Mouse (Mus musculus) heart, postnatal 36 days (tissue): ENCODE measurements around the gene Tox3. TPM values are rescaled to one million over a fixed set of nuclear protein-coding genes. Genes with fewer than 3 reads are reported as not detected.

Source experiments
- DNase-seq, 2 experiments: peaks; one replicate each; pipeline ENCODE4 v3.0.0; 2021 to 2022
- intact Hi-C: fragments of 180-260 bp; cut with DNase I; formaldehyde crosslinking; loops from one replicate; pipeline ENCODE4 v1.15.1; 2025
- total RNA-seq, 2 experiments: library from RNA; stranded (reverse); gene quantifications; 2 replicates each; pipeline ENCODE4 v1.2.3; 2021

Tox3 gene
- total RNA-seq, 2 experiments from 2014 or later, result 3.7 to 4.4 TPM

DNA sequence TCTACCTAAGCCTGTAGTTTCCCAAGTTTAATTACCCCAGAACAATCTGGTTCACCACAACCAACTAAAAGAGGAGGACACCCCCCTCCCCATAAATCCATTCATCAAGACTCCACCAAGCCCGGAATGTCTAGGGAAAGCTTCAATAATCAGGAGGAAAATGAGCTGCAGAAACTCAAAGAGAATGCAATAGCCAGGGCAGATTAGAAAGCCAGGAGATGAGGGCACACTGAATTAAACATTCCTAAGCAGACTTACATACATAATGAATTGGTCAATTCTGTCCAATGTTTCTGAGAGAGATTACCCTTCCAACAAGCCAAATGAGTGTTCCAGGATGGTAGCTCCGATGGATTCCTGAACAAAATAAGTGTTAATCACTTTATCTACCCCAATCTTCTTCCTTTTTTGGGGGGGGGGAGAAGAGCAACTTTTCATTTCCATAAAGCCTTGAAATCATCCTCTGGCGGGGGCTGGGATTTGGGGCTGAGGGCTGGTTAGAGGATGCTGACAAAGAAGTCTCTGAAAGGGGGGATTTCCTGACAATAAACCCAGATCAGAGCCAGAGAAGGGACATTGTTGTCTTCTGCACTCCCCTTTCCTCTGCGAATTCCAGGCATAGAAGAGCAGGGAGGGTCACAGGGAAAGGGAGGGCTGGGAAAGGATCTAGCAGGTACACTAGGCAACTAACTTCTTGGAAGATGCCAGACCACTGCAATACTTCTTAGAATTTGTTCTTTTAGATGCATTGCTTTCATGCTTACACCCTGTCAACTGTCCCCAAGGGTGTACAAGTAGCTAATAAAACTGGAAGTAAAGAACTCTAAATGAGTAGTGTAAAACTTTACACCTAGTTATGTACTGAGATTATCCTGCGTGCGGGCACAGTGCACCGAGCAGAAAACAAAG is 17.5 kb downstream of the Tox3 start:
- DNase-seq, result no peak
- intact Hi-C loops, result no loop called here

DNA sequence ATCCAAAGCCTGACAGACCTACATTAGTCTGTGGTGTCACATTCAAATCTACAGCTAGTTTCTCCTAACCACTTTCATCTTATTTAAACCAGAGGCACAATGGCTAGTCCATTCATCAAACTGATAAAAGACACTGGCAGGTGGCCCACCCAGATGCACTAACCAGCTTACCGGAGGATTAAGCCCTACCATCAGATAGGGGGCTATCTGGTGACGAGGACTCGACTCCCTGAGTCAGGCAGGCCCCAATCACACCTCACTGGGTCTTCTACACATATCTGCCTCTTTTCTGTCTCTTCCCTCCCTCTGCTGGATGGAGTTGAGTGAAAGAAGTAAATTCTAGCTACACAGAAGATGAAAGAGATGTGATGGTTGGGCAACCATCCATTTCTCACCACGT is 24.3 kb downstream of the Tox3 start:
- no peak for DNase-seq
- intact Hi-C loops, result no loop called here

DNA sequence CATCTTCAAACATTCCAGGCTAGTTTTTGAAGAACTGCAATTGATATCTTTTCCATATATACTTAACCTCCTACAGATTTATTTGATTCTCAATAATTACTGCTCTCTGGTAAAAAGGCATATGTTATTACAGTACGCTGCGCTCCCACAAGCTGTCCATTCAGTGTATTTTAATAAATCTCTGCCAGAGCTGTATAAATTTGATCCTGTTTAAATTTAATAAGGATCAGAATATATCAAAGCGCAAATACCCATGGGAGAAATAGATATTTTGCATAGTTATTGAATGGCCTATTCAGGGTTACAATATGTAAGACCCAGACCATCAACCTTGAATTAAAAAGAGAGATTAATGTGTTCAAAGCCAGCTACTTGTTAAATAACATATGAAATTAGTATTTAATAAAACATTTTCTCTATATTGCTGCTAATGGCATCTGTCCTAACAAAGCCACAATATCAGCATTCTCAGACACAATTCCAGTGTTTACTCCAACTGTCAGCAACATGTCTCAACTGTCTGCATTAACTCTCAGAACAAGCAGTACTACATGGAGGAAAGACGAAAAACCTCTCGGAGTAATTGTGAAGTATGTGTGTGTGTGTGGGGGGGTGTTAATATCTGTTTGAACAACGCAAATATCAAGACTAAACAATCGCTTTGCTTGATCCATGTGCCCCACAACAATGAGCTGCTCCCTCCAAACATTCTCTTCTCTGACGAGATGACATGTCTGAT is 25.3 kb downstream of the Tox3 start:
- intact Hi-C loops, result no loop called here
- no peak for DNase-seq

DNA sequence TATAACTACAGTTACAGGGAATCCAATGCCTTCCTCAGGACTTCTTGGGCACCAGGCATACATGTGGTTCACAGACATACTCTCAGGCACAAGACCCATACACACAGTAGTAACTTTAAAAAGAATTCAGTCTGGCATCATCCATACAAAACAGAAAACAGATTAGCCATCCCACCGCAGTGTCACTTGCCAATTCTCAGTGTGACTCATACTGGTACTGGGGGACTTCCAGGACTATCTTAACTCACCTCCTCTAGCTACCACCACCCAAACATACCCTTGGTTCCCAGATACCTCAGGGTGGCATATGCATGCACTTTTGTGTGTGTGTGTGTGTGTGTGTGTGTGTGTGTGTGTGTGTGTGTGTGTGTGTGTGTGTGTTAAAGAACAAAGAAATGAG is 26.9 kb downstream of the Tox3 start:
- intact Hi-C loops, result no loop called here
- no peak for DNase-seq

DNA sequence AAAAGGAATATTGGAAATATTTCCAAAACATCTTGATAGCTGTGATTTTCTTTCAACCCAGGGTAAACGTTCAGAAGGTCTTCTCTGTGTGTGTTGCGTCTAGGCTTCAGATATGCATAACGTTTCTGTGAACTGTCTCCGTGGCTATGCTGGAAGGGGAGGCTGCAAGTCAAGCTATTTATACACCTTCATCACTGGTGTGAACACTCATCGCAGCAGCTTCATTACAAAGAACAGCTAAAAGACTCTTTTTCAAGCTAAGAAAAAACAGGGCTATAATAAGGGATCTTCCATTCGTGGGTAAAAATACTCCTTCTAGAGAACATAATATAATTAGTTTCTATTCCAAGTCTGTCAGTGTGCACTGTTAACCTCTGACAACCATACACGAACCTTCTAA is 33.8 kb downstream of the Tox3 start:
- no peak for DNase-seq
- intact Hi-C loops, result no loop called here

DNA sequence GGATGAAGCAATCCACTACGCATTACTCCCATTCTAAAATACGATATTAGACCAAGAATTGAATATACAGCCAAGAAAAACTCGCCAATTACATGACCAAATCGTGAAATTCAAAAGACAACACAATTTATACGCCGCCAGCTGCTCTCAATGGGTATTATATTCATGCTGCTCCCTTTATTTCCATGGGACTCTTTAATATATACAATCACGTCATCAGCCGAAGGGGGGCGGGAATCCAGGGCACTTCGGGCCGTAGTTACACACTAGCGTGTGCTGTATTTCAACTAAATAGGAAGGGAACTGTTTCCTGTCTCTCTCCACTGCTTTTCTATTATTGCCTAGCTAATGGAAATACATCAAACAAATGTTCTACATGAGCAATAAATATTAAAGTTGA is 45.2 kb downstream of the Tox3 start:
- intact Hi-C loops, result no loop called here

DNA sequence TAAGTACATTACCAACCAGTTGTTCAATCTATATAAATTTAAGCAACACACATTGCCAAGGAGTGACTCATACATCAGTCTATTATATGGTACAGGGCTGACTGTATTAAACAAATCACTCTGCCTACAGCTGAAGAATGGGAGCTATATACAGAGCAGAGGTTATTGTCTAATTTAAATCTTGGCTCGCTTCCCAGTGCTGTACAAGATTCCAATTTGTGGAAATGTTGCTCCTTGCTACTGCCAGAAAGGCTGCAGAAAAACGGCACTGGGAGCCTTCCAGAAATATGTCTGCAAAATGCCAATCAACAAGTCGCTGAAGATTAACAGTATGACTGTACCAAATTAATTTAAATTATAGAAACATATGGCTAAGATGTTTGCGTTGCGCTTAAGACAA is 45.9 kb downstream of the Tox3 start:
- intact Hi-C loops, result no loop called here
- no peak for DNase-seq

More for the DNA sequence above, 45.2 kb downstream of the Tox3 start:
- no peak for DNase-seq

DNA sequence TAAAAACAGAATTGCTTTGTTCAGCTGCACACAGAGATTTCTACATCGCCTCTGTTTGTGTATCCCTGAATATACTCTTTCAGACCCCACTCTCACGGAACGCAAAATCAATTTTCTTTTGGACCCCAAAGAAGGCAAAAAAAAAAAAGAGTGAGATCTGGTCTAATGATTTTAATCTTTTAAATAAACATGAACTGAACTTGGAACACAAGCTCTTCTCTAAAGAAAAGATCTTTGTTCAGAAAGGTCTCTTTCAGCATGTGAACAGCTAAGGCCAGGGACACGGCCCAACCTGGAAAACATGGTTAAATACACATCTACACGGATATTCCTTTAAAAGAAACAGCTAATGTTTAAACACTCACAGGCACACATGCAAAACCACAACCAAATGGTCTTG is 46.6 kb downstream of the Tox3 start:
- intact Hi-C loops, result no loop called here
- DNase-seq, result no peak

DNA sequence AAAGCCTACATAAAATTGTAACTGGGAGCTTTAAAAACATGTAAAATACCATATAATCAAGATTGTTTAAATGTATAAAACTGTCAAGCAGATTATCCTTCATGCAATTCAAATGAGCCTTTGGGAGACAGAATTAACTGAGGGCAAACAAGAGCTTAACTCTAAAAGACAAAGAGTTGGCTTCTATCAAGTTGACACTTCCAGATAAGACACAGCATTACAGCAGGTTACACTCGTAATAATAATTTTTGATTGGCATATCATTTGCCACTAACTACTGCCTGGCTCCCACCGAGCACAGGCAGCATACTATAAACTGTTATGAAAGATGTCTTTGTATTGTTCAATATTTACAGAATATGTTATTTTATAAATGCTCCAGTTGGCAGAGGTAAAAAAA is 47.2 kb downstream of the Tox3 start:
- DNase-seq, result no peak
- intact Hi-C loops, result no loop called here

DNA sequence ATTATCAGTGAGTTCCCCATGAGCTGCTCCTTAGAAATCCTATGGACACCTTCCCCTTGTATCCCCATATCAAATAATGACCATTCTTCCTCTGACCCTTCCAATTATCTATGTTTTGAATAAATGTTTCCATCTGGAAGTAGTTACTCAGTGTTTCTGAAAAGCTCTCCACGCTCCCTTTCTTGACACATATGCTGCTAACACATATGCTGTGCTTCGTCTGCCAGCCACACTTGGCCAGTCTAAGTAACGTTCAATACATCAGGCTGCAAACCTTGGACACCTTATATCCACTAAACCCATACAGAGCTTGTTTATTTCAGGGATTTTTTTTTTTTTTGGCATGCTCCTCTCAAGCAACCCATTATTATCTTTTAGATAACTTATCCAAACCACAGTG is 54.1 kb downstream of the Tox3 start:
- intact Hi-C loops, result no loop called here
- no peak for DNase-seq

DNA sequence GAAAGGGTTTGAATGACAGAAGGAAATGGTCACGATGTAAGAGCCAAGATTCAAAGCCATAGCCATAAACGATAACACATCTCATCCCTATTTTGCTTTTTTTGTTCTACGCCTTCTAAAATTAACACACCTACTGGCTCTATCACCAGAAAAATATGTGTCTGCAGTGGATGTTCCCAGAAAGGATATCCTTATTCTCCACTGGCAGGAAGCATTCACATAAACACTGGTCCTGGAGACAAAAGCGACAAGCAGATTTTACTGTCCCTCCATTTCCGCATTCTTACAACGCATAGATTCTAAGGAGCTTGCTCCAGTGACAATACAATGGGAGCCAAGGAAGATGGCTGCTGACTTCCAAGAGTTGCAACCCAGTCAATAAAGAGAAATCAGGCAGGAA is 57.3 kb downstream of the Tox3 start:
- intact Hi-C loops, result no loop called here
- no peak for DNase-seq

DNA sequence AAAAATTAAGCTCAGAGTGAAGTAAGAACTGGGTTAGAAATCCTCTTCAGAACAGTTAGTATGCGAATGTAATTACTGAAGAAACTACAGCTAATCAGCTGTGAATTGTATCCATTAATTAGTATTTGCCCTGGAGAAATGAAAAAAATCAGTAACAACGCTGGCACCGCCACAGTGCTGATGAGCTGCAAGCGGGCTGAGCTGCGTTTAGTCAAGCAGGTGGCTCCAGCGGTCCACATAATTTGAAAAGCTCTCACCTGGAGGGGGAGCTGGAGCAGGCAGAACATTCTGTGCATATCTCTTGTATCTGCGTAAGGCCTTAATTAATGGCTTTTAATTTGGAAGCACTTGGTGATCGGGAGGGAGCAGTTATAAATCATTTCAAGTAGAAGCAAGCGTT is 71.4 kb downstream of the Tox3 start:
- intact Hi-C loops, result no loop called here
- no peak for DNase-seq

DNA sequence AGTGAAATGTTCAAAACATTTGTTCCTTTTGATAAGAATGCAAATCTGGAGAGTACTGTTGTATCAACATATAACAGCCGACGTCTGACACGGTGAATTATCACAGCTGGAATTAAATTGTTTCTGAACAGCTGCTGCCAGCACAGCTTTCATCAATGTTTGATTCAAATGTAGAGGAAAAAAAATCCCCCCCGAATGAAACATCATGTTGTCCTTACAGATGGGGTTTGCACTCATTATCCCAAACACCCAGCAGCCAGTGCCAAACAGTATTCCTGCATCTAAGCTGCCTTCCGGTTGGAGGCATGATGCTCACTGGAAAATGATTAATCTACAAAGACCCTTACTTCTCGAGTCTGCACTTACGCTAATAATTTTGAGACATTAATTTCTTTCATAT is 75.0 kb downstream of the Tox3 start:
- intact Hi-C loops, result no loop called here
- DNase-seq, result no peak

DNA sequence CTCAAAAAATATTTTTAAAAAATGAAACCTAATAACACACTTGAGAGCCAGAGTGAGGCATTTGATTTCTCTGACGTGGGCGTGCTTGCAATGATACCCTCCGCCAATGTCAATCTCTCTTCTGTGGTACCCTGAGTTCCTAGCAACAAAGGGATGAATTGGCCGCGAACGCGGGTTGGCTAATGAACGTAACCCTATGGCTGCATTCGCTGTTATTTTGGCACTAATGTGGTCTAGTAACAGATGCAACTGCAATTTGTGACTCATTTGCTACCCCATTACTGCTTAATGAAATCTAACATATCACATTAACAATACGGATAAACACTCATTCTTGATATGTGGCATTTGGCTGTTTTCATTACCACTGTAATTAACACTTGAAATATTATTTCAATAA is 76.2 kb downstream of the Tox3 start:
- intact Hi-C loops, result no loop called here
- DNase-seq, result no peak

DNA sequence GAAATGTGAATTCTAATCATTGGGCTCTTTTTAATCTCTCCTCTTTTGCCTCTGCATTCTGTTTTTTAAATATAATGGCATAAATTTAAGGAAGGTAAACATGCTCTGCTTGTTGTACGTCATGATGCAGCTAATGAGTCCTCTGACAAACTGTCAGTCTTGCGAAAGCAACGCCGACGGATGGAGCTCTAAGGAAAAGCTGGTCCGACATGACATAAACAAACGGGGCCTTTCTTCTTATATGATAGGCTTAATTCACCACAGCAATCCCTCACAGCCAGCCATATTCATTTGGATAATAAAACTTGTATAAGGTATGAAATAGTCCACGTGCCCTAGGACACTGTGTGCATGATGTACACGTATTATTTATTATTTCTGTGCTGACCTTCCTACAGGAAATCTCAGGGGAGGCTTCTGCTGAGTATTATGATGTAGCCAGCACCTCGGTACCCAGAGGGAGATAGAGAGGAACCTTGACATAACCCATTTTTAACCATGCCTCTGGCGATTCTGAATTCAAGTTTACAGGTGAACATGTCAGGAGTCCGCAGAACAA is 80.4 kb downstream of the Tox3 start:
- DNase-seq, result no peak

DNA sequence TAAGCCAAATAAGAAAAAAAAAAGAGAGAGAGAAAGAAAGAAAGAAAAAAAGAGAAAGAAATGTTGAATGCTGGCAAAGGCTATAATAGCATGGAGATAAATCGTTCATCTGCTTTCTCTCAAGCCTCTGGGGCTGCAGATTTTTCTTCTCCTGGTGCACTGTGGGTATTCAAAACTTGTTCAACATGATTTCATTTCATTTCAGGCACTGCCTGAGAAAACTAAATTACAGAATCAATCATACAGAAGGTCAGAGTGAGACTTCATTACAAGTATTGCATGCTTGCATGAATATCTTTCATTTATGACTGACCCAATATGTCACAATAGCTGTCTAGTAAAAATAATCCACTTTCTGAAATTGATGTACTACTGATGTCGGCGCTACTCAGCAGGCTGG is 81.2 kb downstream of the Tox3 start:
- intact Hi-C loops, result no loop called here

More for the DNA sequence above, 80.4 kb downstream of the Tox3 start:
- intact Hi-C loops, result no loop called here

DNA sequence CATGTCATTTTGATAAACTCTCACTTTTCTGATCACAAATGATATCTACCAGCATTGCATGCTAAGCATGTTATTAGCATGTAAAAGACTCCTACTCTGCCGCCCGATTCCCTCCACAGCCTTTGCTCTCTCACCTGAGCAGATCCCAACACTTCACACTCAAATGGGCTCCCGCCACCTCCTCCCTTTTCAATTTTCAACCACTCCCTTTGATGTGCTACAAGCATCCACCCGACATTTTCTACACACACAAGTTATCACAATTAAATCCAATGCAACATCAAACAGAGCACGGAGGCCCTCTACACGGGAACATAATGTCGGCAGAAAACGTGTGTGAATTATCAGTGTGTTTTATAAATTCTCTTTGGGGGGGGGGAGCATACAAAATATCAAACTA is 81.9 kb downstream of the Tox3 start:
- no peak for DNase-seq
- intact Hi-C loops, result no loop called here

More for the DNA sequence above, 81.2 kb downstream of the Tox3 start:
- DNase-seq, result no peak

DNA sequence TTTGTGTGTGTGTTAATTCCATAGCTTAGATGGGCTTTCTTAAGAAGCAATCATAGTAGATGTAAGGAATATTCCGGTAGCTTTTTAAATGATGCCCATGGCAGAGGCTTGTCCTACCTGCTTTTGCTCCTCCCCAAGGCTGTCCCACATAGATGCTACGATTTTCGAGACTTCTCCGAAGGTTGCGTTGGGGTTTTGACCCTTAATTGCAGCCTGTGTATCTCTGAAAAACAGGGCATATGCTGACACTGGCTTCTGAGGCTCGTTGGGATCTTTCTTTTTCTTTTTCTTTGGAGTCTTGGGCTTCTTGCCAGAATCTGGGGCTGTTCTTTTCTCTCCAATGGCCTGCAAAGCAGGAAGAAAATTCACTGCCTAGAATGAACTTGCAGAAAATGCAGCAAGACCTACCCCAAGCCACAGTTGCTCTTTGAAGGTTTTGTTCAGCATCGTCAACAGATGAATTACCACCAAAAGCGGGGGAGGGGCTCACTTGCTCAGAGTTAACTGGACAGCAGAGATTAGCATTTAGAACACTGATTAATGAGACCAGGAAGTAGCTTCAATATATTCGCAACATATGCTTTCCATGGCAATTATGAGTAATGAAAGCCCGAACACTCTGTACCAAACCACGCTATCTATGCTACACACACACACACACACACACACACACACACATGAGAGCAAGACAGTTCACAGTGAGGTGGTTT is 93.8 kb downstream of the Tox3 start:
- intact Hi-C loops, result no loop called here
- no peak for DNase-seq

DNA sequence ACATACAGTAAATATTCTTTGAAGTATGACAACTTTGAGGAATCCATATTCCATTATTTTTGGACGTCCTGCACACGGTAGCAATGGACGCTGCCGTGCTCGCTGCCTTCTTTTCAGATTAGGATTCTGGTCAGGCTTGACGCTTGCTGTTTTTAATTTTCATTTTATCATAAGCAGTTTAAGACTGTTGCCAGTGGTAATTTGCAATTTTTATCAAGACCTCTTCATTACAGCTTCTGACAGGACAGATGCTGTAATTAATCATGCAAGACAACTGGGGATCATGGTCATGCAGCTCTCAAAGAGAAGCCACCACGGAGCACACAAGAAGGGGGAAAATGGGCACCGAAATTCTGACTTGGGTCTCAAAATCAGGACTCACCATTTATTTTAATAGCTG is 101.8 kb downstream of the Tox3 start:
- no peak for DNase-seq
- intact Hi-C loops, result loop anchor here (10.0 kb wide), 1 partner anchor 242 kb away; no protein-coding TSS in a partner anchor

DNA sequence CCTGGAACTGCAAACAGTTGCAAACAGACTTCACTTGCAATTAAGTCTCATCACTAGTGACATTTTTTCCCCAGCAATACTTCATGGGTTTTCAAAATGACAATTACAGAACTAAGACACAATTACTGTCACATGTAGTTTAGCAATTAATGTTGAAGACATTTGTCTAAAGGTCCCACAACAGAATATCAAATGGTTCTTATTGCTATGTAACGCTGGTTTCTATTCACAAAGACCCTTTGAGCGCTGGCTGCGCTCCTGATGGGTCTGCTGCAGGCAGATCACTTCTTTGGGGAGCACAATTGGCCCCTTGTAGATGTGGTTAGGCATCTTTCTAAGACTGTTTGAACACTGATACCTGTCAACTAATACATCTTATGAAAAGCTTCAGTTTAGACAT is 102.3 kb downstream of the Tox3 start:
- no peak for DNase-seq

DNA sequence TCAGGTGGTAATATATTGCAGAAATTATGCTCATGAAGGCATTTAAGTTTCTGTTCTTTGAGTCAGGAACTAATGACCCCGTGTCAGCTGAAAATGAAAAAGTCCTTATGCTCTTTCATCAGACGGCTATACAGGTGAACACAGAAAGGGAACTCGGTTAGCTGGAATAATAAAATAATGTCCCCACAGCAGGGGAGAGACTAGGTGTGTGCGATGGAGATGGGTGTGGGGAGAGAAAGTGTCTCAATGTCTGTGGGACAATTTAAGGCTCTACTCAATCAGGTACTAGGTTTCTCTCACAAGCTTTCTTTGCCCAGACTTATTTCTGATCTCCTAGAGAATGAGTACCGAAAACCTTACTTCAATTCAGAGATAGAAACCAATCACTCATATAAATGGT is 103.0 kb downstream of the Tox3 start:
- intact Hi-C loops, result loop anchor here (10.0 kb wide), 1 partner anchor 240 kb away; no protein-coding TSS in a partner anchor

More for the DNA sequence above, 102.3 kb downstream of the Tox3 start:
- intact Hi-C loops, result loop anchor here (10.0 kb wide), 1 partner anchor 241 kb away; no protein-coding TSS in a partner anchor

More for the DNA sequence above, 103.0 kb downstream of the Tox3 start:
- DNase-seq, result no peak
